ENCODE assay signal across 20 mouse cellular contexts in the genomic region with DNA sequence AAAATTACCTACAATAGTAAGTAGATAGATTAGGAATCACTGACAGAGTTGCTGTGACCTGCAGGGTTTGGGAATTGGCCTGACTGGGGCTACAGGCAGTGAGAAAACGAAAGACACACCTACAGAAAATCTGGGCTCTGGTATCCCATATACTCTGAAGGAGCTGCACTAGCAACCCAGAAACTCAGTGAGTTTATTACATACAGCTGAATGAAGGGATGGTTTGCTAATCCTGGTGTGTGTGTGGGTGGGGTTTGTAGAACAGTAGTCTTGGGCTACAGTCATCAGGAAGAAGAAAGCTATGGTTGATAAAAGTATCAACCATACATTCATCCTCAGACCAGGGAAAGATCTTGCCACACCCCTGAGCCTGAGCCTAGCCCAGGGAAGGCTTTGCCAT.
DNase-seq lines count a peak whose midpoint lies in the region; ATAC-seq and TF ChIP-seq lines count a peak whose summit lies in the region.
"Had no signal": no experiment of that assay in that cellular context is flagged by ENCODE, and none has a peak within 500 bp of the region (broad histone marks: within the 10 kb centered on the region; RNA-seq: fewer than 3 reads in every experiment).

No protein-coding gene starts in this region.

- no peak overlapping the region for H3K4me2 ChIP-seq in heart, embryonic 12.5 days
- H3K4me2 ChIP-seq: heart, embryonic 11.5 days; heart, embryonic 15.5 days; hindbrain, embryonic 13.5 days; intestine, embryonic 15.5 days had no signal

- no peak for TF ChIP-seq POLR2A in cerebellum, adult 2 months (IDR thresholded peaks at IDR 0.05; ENCODE audit: borderline replicate concordance, insufficient read depth, low read length)

- no peaks in the 10 kb centered on the region for H3K27me3 ChIP-seq in cerebellum, adult 2 months (ENCODE audit: control insufficient read depth, insufficient read depth, low read length)
- H3K27me3 ChIP-seq in heart, embryonic 12.5 days (replicated peaks), result no peaks in the 10 kb centered on the region
- H3K27me3 ChIP-seq: heart, embryonic 15.5 days; hindbrain, embryonic 13.5 days; intestine, embryonic 15.5 days had no signal

- no peak for DNase-seq in cerebellum, adult 2 months
- DNase-seq in cerebellum, adult 8-10 months, result no peak
- DNase-seq in heart, adult 11 months, result peak; percentile 55
- DNase-seq in ovary, postnatal 36 days (ENCODE audit: low spot score), result no peak
- DNase-seq: adrenal gland, postnatal 10 days; forebrain, postnatal 0 days; gastrocnemius, postnatal 10 days; gastrocnemius, postnatal 36 days; heart, postnatal 10 days; heart, postnatal 36 days; kidney, adult 11 months had no signal

- 43% methylated on average over 1 of the region's 1 CpGs for WGBS in cerebellum, adult 2 months
- WGBS in heart, embryonic 12.5 days, result 82% methylated on average over 1 of the region's 1 CpGs

- H3K4me1 ChIP-seq in cerebellum, adult 2 months (ENCODE audit: control insufficient read depth, insufficient read depth, low read length), result peaks cover 23% of the 10 kb centered on the region
- H3K4me1 ChIP-seq in heart, embryonic 12.5 days (replicated peaks), result no peaks in the 10 kb centered on the region
- H3K4me1 ChIP-seq: hindbrain, embryonic 13.5 days; intestine, embryonic 15.5 days had no signal

- H3K4me3 ChIP-seq in cerebellum, adult 2 months (replicated peaks; ENCODE audit: insufficient read depth, low read depth, low read length), result no peak overlapping the region
- no peak overlapping the region for H3K4me3 ChIP-seq in heart, embryonic 12.5 days
- H3K4me3 ChIP-seq: heart, embryonic 15.5 days; hindbrain, embryonic 10.5 days; hindbrain, embryonic 13.5 days; intestine, embryonic 15.5 days had no signal

- TF ChIP-seq CTCF in cerebellum, adult 2 months (IDR thresholded peaks at IDR 0.05; ENCODE audit: borderline replicate concordance, insufficient read depth, low read depth, low read length), result no peak

- no peaks in the 10 kb centered on the region for H3K36me3 ChIP-seq in heart, embryonic 12.5 days
- H3K36me3 ChIP-seq: heart, embryonic 15.5 days; hindbrain, embryonic 10.5 days; hindbrain, embryonic 13.5 days; intestine, embryonic 15.5 days had no signal

- no peaks in the 10 kb centered on the region for H3K9me3 ChIP-seq in heart, embryonic 12.5 days (replicated peaks)
- H3K9me3 ChIP-seq: heart, embryonic 15.5 days; hindbrain, embryonic 10.5 days; hindbrain, embryonic 13.5 days; intestine, embryonic 15.5 days had no signal

- ATAC-seq in heart, embryonic 12.5 days (ENCODE audit: insufficient number of reproducible peaks, low FRiP score), result no peak
- ATAC-seq in monocyte, adult 5-6 weeks (replicated peaks; ENCODE audit: insufficient number of reproducible peaks, low FRiP score, low TSS enrichment, poor library complexity, severe bottlenecking), result 0 out of 2 replicates have a peak, but pooled peaks have one; percentile 17
- ATAC-seq: forebrain, embryonic 14.5 days; forebrain, postnatal 0 days; hindbrain, embryonic 16.5 days; intestine, embryonic 15.5 days had no signal

- H3K27ac ChIP-seq in cerebellum, adult 2 months (ENCODE audit: insufficient read depth, low read length), result peak overlapping the region; percentile 40; the same call in 1 of the 2 replicates
- no peak overlapping the region for H3K27ac ChIP-seq in heart, embryonic 12.5 days (ENCODE audit: poor library complexity, severe bottlenecking)
- H3K27ac ChIP-seq: heart, embryonic 15.5 days; hindbrain, embryonic 10.5 days; hindbrain, embryonic 13.5 days; intestine, embryonic 15.5 days had no signal

- no peak overlapping the region for H3K9ac ChIP-seq in heart, embryonic 12.5 days
- H3K9ac ChIP-seq: forebrain, postnatal 0 days; heart, embryonic 15.5 days; hindbrain, embryonic 13.5 days; intestine, embryonic 15.5 days had no signal
